Mouse (Mus musculus) megakaryocyte-erythroid progenitor cell, adult 5 weeks (primary cell): ENCODE results near the gene Cln6. TPM values are rescaled to one million over a fixed set of nuclear protein-coding genes. Genes with fewer than 3 reads are reported as not detected.

Experiments
- polyA plus RNA-seq: library from polyadenylated mRNA; stranded (reverse); fragments of >175 nt; gene quantifications from 2 replicates; pipeline ENCODE4 v1.2.3, GENCODE M21; 2012

Cln6 gene
- polyA plus RNA-seq: 30.3 and 35.6 TPM in 2 replicates

GRCm38 (mm10) chr9:62838506-62839171 is at the start of gene Cln6:
Gene Cln6 (plus strand): TSS chr9:62838785.

GRCm38 (mm10) chr9:62811516-62812121 is 27.0 kb upstream of the Cln6 start, which contains the start of gene Fem1b:
Gene Fem1b (minus strand): TSS chr9:62811934.

GRCm38 (mm10) chr9:62857719-62858261 is 19.2 kb downstream of the Cln6 start, which contains the start of gene Calml4:
Gene Calml4 (plus strand): TSS chr9:62858080.

Other genes with a start within 250 kb of the Cln6 start
- not detected in 2 replicates for gene Itga11, start 161.0 kb upstream of the Cln6 start, polyA plus RNA-seq
- 6.2 and 7.1 TPM in 2 replicates for gene Fem1b, start 26.9 kb upstream of the Cln6 start, polyA plus RNA-seq
- gene Calml4, start 19.3 kb downstream of the Cln6 start, polyA plus RNA-seq: 1.1 and 1.6 TPM in 2 replicates
- 2.0 TPM in 2 replicates for gene Pias1, start 149.1 kb downstream of the Cln6 start, polyA plus RNA-seq